Mouse (Mus musculus) heart, postnatal 14 days (tissue): ENCODE results near the gene Capn2. TPM values are rescaled to one million over a fixed set of nuclear protein-coding genes. Genes with fewer than 3 reads are reported as not detected.

Source experiments
- DNase-seq, 2 experiments: peaks; one replicate each; pipeline ENCODE4 v3.0.0; 2021 to 2022
- intact Hi-C: fragments of 180-260 bp; cut with DNase I; formaldehyde crosslinking; loops from one replicate; pipeline ENCODE4 v1.15.1; 2025
- total RNA-seq, 2 experiments: library from RNA; stranded (reverse); gene quantifications; 2 replicates each; pipeline ENCODE4 v1.2.3; 2021

The Capn2 gene
- total RNA-seq, 2 experiments from 2014 or later: 69.8 to 72.5 TPM

- intact Hi-C loops: no loop called here
- no peak for DNase-seq
These were observed 87.6 kb downstream of the Capn2 start for GRCm38 (mm10) chr1:182429826-182430225.

DNA sequence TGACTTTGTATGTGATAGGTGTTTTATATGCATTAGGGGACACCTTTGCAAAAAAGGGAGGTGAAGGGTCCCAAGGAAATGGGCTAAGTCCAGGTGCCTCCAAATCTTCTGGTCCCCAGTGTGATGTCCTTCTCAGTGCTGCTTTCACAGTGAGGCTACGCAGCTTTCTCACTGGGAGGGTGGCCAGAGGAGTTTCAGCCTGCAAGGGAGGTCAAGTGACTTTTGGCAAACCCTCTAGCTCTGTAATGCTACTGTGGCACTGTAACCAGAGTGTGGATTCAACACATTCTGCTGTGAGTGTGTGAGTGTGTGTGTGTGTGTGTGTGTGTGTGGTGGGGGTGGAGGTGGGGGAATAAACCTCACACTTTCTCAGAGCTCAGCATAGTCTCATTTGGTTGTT, 90.0 kb downstream of the Capn2 start:
- DNase-seq: peak; percentile 57 to 78
- intact Hi-C loops: no loop called here

GRCm38 (mm10) chr1:182426444-182426843, 91.0 kb downstream of the Capn2 start:
- intact Hi-C loops: no loop called here
- no peak for DNase-seq

- DNase-seq: no peak
- intact Hi-C loops: no loop called here
These were observed 92.2 kb downstream of the Capn2 start for GRCm38 (mm10) chr1:182425176-182425575.

GRCm38 (mm10) chr1:182424274-182424673, 93.1 kb downstream of the Capn2 start:
- intact Hi-C loops: no loop called here
- no peak for DNase-seq

DNA sequence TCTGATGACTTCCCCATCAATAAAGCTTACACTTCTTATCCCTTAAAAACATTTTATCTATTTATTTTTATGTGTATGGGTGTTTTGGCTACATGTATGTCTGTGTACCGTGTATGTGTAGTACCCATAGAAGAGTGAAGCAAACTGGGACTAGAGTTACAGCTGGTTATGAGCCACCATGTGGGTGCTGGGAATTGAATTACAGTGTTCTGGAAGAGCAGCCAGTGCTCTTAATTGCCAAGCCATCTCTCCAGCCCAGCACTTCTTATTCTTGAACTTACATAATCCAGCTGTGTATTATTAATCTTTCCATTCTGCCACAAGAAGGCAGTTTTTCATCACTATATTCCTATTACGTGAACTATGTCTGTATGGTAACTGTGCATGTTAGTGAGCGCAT, 97.9 kb downstream of the Capn2 start:
- intact Hi-C loops: no loop called here
- no peak for DNase-seq

Other genes with a start within 250 kb of the Capn2 start
- 10 to 100 TPM; 68.1 to 73.2 TPM for gene Degs1, start 234.8 kb downstream of the Capn2 start, total RNA-seq
- 10 to 100 TPM; 23.6 to 25.0 TPM for gene Fbxo28, start 176.0 kb downstream of the Capn2 start, total RNA-seq
- 10 to 100 TPM; 12.6 to 15.5 TPM for gene Trp53bp2, start 108.4 kb downstream of the Capn2 start, total RNA-seq
- not detected for gene Capn8, start 47.4 kb upstream of the Capn2 start, total RNA-seq
- gene Ccdc185, start 231.6 kb upstream of the Capn2 start, total RNA-seq: not detected
- gene Susd4, start 246.3 kb upstream of the Capn2 start, total RNA-seq: under 1 TPM; 0.51 to 0.60 TPM